Mouse (Mus musculus) limb, embryonic 13.5 days (tissue): Measurements from ENCODE around the gene Lmcd1. TPM values are rescaled to one million over a fixed set of nuclear protein-coding genes. Genes with fewer than 3 reads are reported as not detected.
"Not testable (repeated sequence)": the region's sequence is repeated elsewhere in the genome, so short reads cannot be mapped to it uniquely, and the experiment has no call there.

Experiments used
- ATAC-seq: fragments of 200-750 bp; cut with Nextera tagmentation; 2 replicates; pipeline ENCODE4 v1.8.0; 2017; ENCODE audit warnings: low read depth, moderate number of reproducible peaks, moderate TSS enrichment; ENCODE audit not compliant: low FRiP score
- H3K27ac ChIP-seq: fragments of 300-500 bp; sonication (generic); 2 replicates; pipeline ENCODE4 v1.5.1; 2015; ENCODE audit warnings: inconsistent platforms, mild to moderate bottlenecking, moderate library complexity
- H3K27me3 ChIP-seq: fragments of 300-500 bp; sonication (generic); 2 replicates; pipeline ENCODE4 v1.6.1; 2015; ENCODE audit warnings: mild to moderate bottlenecking, inconsistent platforms
- H3K36me3 ChIP-seq: fragments of 300-500 bp; sonication (generic); 2 replicates; pipeline ENCODE4 v1.6.1; 2015; ENCODE audit warnings: inconsistent platforms, mild to moderate bottlenecking, moderate library complexity
- H3K4me1 ChIP-seq: fragments of 300-500 bp; sonication (generic); 2 replicates; pipeline ENCODE4 v1.6.1; 2015; ENCODE audit warnings: inconsistent platforms
- H3K4me2 ChIP-seq: fragments of 300-500 bp; sonication (generic); replicated peaks from 2 replicates; pipeline ENCODE4 v1.6.1; 2015; ENCODE audit warnings: inconsistent platforms, mild to moderate bottlenecking, moderate library complexity
- H3K4me3 ChIP-seq: fragments of 300-500 bp; sonication (generic); 2 replicates; pipeline ENCODE4 v1.5.1; 2015; ENCODE audit warnings: moderate library complexity, mild to moderate bottlenecking, inconsistent platforms
- H3K9ac ChIP-seq: fragments of 300-500 bp; sonication (generic); 2 replicates; pipeline ENCODE4 v1.6.1; 2015; ENCODE audit warnings: mild to moderate bottlenecking, inconsistent platforms
- H3K9me3 ChIP-seq: fragments of 300-500 bp; sonication (generic); 2 replicates; pipeline ENCODE4 v1.6.1; 2016; ENCODE audit warnings: inconsistent platforms
- WGBS: fragments of 180-500 bp; shearing (Covaris S2); methylation state at CpG from one replicate; pipeline ENCODE4 v1.1.7; 2015; 5-methylcytosine and 5-hydroxymethylcytosine counted together
- polyA plus RNA-seq: library from polyadenylated mRNA; unstranded; fragments of >200 nt; fragmentation: Nextera tagmentation; extraction: Ambion mirVana; gene quantifications from 2 replicates; pipeline ENCODE4 v1.2.1, GENCODE M21; 2015

Gene Lmcd1
- 26.4 and 28.1 TPM in 2 replicates for polyA plus RNA-seq

DNA sequence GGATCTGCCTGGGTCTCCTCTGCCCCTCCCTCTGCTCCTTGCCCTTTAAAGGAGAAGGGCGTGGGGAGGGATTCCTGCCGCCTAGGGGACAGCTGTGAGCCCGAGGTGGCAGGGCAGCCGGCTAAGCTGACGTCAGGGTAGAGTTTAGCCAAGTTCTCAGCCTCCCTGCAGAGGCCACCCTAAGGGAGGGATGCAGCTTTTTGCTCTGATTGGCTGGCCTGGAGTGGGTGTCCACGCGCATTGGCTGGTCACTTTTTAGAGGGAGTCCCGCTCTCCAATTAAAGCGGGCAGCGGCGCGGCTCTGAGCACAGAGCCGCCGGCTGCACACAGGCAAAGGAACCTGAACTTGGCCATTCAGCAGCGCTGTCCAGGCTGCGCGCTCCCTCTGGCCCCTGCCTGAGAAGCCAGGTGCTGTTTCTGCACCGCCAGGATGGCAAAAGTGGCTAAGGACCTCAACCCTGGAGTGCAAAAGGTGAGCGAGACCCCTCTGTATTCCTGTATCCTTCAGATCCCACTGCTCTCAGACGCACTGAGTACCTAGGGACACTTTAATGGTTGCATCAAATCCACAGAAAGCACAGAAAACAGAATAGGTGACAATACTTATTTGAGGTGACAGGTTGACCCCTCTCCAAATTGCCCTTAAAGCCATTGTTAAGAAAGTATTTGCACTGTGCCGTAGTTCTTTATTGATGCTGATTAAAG, at the start of gene Lmcd1:
Lmcd1 (plus strand) TSS at position 258 of the 705 bp plus-strand sequence.
- WGBS = 1% methylated on average over 21 of the region's 21 CpGs
- peak within 1 kb of the TSS; percentile 48; the same call in 1 of the 2 replicates for H3K9ac ChIP-seq

DNA sequence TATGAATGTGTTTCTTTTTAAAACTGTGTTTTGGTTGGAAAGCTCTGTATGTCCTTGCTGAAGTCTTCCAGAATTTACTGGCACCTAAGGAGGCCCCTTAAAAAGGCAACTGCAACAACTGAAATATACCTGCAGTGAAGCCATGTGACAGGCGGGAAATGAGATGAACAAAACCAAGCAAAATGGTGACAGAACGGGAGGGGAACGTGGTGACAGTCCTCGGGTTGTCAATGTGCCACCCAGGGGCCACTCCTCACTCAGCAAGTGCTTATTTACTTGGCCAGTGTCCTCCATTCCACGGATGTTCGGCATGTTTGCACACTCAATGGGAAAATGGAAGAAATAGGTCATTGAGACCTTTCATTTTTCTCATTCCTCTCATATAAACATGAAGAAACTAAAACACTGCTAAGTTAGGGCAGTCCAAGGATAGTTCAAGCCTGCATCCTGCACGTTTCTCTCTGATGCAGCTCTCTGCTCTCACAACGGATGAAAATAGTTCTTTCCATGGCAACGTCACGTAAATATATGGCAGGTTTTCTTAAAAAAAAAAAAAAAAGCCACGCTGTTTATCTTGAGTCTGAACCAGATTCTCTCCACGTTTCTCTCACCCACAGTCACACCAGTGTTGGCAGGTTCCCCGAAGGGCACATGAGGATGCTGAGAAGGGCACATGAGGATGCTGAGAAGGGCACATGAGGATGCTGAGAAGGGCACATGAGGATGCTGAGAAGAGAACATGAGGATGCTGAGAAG, 49.5 kb upstream of the Lmcd1 start:
- no peaks in the 10 kb centered on the region for H3K27me3 ChIP-seq
- H3K4me2 ChIP-seq = no peak overlapping the region
- no peaks in the 10 kb centered on the region for H3K4me1 ChIP-seq
- WGBS = 73% methylated on average over 13 of the region's 13 CpGs
- H3K36me3 ChIP-seq = no peaks in the 10 kb centered on the region
- no peaks in the 10 kb centered on the region for H3K9me3 ChIP-seq
- no peak overlapping the region for H3K27ac ChIP-seq
- H3K4me3 ChIP-seq = no peak overlapping the region
- no peak for ATAC-seq
- H3K9ac ChIP-seq = no peak overlapping the region

More for the DNA sequence above, at the start of gene Lmcd1:
- peak within 1 kb of the TSS; percentile 66 for H3K4me2 ChIP-seq
- peak within 1 kb of the TSS; percentile 65 for H3K27ac ChIP-seq
- peak within 1 kb of the TSS; percentile 36 for H3K4me3 ChIP-seq
- H3K9me3 ChIP-seq = no peaks in the 10 kb centered on the region
- peaks cover 32% of the 10 kb centered on the region for H3K4me1 ChIP-seq
- ATAC-seq = peak; percentile 93
- H3K36me3 ChIP-seq = no peaks in the 10 kb centered on the region
- peaks cover 7% of the 10 kb centered on the region; the same call in 1 of the 2 replicates for H3K27me3 ChIP-seq

DNA sequence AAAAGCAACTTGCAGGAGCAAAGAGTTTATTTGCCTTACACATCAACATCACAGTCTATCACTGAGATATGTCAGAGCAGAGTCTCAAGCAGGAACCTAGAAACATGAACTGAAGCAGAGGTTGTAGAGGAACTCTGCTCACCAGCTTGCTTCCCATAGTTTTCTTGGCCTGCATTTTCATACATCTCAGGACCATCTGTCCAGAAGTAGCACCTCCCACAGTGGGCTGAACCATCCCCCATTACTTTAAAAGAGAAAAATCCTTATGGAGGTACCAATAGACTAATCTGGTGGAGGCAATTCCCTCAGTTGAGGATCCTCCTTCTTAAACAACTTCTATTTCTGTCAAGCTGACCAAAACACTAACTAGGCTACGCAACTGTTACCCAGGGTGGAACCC, 36.8 kb upstream of the Lmcd1 start:
- no peak overlapping the region for H3K4me3 ChIP-seq
- H3K4me1 ChIP-seq = no peaks in the 10 kb centered on the region
- WGBS = 94% methylated on average over 1 of the region's 1 CpGs
- no peak for ATAC-seq
- H3K9me3 ChIP-seq = no peaks in the 10 kb centered on the region
- no peak overlapping the region for H3K4me2 ChIP-seq
- H3K36me3 ChIP-seq = no peaks in the 10 kb centered on the region
- no peak overlapping the region for H3K9ac ChIP-seq
- no peak overlapping the region for H3K27ac ChIP-seq
- no peaks in the 10 kb centered on the region for H3K27me3 ChIP-seq

DNA sequence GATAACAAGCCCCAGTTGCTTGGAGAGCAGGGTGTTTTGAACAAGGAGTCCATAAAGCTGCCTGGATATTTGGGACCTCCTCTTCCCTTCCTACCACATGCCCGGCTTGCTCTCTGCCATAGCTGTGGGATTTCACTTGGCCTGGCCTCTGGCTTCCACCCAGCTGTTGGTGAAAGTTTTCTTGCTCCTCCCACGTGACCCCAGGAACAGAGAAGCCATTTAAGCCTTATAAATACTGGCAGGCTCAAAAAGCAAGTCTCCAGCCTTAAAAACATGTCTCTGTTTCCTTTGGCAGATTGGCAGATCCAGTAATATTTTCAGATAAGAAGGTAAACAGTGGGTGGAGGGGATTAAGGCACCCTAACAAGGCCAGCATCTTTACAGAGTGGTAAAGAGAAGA, 31.3 kb upstream of the Lmcd1 start:
- H3K9me3 ChIP-seq = no peaks in the 10 kb centered on the region
- H3K4me3 ChIP-seq = no peak overlapping the region
- no peak overlapping the region for H3K27ac ChIP-seq
- H3K9ac ChIP-seq = no peak overlapping the region
- no peak overlapping the region for H3K4me2 ChIP-seq
- H3K4me1 ChIP-seq = peaks cover 9% of the 10 kb centered on the region
- 48% methylated on average over 2 of the region's 2 CpGs for WGBS
- ATAC-seq = no peak
- no peaks in the 10 kb centered on the region for H3K27me3 ChIP-seq
- no peaks in the 10 kb centered on the region for H3K36me3 ChIP-seq

DNA sequence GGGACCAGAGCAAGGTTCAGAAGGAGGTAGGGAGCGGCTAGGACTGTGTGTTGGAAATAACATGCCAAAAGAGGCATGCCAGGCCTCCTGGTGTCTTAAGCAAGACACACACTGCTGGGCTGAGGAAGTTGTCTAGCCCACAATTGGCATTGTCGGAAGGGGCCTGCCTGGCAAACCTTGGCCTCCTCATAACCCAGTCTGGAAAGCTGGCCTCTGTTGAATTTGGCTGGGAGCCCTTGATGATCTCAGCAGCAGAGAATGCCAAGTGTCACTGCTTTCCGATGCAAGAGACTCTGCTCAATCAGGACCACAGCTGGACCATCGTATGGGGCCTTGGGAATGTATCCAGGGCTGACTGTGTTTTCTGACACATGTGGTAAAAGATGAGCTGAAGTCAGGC, 27.9 kb upstream of the Lmcd1 start:
- Histone ChIP-seq H3K4me1 (peaks cover 9% of the 10 kb centered on the region), H3K4me3 (no peak overlapping the region), H3K9me3 (no peaks in the 10 kb centered on the region), H3K36me3 (no peaks in the 10 kb centered on the region), H3K27me3 (no peaks in the 10 kb centered on the region), H3K27ac (peak overlapping the region; percentile 63; the same call in 1 of the 2 replicates), H3K4me2 (no peak overlapping the region), H3K9ac (no peak overlapping the region)
- peak; percentile 75 for ATAC-seq
- WGBS = 57% methylated on average over 4 of the region's 4 CpGs

DNA sequence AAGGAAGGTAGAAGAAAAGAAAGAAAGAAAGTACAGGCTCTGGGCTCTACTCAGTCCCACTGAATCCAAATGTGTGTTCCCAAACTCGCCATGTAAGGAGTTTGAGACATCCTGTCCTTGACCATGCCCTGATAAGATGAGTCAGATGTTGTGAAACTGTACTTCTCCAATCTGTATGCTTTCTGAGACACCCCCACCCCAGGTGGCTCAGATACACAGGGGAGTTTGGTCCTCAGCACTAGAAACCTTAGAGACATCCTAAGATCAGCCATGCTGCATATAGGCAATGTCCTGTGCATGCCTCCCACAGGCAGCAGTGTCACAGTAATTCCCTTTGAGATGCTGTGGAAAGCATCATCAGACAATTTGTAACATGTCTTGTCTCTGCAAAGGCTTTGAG, 26.9 kb upstream of the Lmcd1 start:
- Histone ChIP-seq H3K4me1 (peaks cover 9% of the 10 kb centered on the region), H3K36me3 (no peaks in the 10 kb centered on the region), H3K27ac (no peak overlapping the region), H3K4me2 (no peak overlapping the region), H3K4me3 (no peak overlapping the region), H3K27me3 (no peaks in the 10 kb centered on the region), H3K9ac (no peak overlapping the region), H3K9me3 (no peaks in the 10 kb centered on the region)
- WGBS = 86% methylated on average over 1 of the region's 1 CpGs
- no peak for ATAC-seq

DNA sequence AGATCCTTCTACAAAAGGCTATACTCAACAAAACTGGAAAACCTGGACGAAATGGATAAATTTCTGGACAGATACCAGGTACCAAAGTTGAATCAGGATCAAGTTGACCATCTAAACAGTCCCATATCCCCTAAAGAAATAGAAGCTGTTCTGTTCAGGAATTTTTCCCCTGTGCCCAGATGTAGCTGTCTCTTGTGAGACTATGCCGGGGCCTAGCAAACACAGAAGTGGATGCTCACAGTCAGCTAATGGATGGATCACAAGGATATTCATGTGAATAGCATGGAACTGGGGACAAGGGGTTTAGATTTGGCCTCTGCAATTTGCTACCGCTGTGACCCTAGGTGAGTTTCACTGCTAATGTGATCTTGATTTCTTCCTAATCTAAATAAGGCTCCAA, 19.6 kb upstream of the Lmcd1 start:
- H3K9me3 ChIP-seq, ATAC-seq, H3K4me3 ChIP-seq, H3K36me3 ChIP-seq, H3K4me1 ChIP-seq, H3K4me2 ChIP-seq, H3K27me3 ChIP-seq, H3K27ac ChIP-seq, H3K9ac ChIP-seq: not testable (repeated sequence)
- 87% methylated on average over 3 of the region's 3 CpGs for WGBS

DNA sequence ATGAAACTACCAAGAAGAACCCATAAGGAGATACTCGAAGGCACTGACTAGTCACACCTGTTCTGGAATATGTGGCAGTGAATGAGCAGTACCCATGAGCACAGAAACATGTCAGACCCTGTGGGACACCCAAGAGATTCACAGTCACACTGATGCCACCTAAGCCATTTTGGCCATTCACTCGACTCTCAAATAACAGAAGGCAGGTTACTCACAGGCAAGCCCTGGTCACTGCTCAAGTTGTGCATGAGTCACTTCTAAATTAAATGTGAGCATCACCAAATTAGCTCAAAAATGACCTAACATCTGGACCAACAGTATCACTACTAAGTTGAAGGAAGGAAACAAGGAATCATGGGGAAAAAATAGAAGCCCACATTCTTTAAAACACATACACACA, 18.6 kb upstream of the Lmcd1 start:
- Histone ChIP-seq H3K9me3 (no peaks in the 10 kb centered on the region), H3K4me2 (no peak overlapping the region), H3K9ac (no peak overlapping the region), H3K4me3 (no peak overlapping the region), H3K4me1 (no peaks in the 10 kb centered on the region), H3K27ac (no peak overlapping the region), H3K27me3 (no peaks in the 10 kb centered on the region), H3K36me3 (no peaks in the 10 kb centered on the region)
- ATAC-seq = no peak
- 76% methylated on average over 2 of the region's 2 CpGs for WGBS

DNA sequence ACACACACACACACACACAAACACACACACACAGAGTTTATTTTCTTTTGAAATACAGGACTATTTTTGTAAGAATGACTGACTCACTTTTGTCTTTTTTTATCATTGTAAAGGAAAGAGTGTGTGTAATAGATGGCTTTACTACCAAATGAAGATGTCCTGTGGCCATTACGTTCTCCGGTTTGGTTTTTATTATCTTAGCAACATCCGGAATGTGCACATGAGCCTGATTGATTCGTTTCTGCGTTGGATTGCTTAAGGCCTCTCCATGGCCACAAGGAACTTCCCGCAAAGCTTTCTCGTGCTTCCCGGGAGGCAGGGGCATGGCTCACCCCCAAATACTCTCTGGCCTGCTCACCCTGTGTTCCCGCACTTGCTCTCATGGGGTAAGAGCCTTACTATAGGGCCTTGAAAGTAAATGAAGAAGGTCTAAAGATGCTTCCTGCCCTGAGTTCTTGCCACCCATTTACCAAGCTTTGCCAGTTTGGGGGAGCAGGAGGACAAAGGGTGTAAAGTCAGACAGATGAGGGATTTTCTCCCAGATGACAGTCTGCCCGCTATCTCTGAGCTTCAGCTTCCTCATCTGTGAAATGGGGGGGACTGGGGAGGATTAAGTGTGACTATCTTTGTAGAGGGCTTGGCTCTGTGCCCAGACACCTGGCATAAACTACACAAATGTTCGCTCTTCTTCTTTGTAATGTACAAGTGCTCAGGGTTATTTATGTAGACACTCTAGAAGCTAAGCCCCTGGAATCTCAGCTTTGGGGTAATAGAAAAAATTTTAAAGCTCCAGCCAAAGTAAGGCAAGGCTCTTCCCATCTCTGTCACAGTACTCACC, 18.0 kb upstream of the Lmcd1 start:
- ATAC-seq = peak; percentile 44; the same call in 1 of the 2 replicates
- WGBS = 78% methylated on average over 11 of the region's 11 CpGs

DNA sequence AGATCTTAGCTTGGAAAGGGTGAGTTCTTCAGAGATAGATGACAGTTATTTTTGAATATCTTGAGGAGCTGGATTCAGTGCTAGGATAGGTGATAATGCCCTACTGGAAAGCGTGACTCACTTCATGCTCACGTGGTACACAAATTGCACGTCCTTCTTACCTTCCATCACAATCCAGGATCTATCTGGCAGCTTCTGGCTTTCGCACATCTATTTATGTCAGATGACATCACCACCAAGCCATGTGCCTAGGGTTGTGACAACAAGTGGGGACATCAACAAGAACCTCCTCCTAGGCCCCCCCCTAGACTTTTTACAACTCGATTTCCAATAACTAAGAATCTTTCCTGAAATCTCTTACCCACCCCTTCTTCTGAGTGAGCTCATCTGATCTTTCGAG, 17.0 kb upstream of the Lmcd1 start:
- Histone ChIP-seq H3K4me3 (no peak overlapping the region), H3K9me3 (no peaks in the 10 kb centered on the region), H3K27me3 (no peaks in the 10 kb centered on the region), H3K9ac (no peak overlapping the region), H3K4me1 (no peaks in the 10 kb centered on the region), H3K36me3 (no peaks in the 10 kb centered on the region), H3K27ac (no peak overlapping the region), H3K4me2 (no peak overlapping the region)
- 81% methylated on average over 6 of the region's 6 CpGs for WGBS
- ATAC-seq = no peak

More for the DNA sequence above, 18.0 kb upstream of the Lmcd1 start:
- Histone ChIP-seq H3K9ac (no peak overlapping the region), H3K27ac (no peak overlapping the region), H3K4me1 (no peaks in the 10 kb centered on the region), H3K36me3 (no peaks in the 10 kb centered on the region), H3K27me3 (no peaks in the 10 kb centered on the region), H3K9me3 (no peaks in the 10 kb centered on the region), H3K4me3 (no peak overlapping the region), H3K4me2 (no peak overlapping the region)

DNA sequence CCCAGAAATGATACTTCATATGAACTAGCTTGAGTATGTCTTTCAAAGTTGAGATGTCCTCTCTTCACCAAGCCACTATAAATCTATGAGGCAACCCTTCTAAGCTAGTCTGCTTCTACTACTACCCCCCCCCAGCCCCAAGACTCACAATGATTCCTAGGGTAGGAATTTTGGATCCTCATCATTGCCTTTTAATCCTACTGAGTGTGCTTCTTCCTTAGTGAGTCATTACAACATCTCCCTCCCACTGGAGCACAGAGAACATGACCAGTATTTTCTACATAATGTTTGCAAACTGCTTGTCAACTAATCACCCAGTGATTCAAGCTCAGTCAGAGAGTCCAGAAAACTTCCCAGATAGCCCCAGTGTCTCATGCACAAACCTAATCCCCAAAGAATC, 12.5 kb upstream of the Lmcd1 start:
- Histone ChIP-seq H3K9ac (no peak overlapping the region), H3K36me3 (no peaks in the 10 kb centered on the region), H3K4me1 (no peaks in the 10 kb centered on the region), H3K4me2 (no peak overlapping the region), H3K27me3 (peaks cover 9% of the 10 kb centered on the region; the same call in 1 of the 2 replicates), H3K9me3 (no peaks in the 10 kb centered on the region), H3K27ac (no peak overlapping the region), H3K4me3 (no peak overlapping the region)
- no peak for ATAC-seq

DNA sequence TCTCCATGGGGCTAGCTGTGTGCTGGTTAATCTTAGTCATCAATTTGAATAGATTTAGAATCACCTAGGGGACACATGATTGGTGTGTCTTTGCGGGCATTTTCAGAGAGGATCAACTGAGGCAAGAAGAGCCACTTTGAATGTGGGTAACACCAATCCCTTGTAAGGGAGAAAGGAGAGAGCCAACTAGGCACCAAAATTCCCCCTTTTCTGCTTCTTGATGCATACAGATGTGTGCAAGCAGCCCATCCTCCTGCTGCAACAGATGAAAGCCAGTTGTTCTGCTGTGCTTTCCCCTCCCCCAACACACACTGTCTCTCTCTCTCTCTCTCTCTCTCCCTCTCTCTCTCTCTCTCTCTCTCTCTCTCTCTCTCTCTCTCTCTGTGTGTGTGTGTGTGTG, 9.2 kb upstream of the Lmcd1 start:
- Histone ChIP-seq H3K27ac (no peak overlapping the region), H3K27me3 (peaks cover 16% of the 10 kb centered on the region; the same call in 1 of the 2 replicates), H3K4me3 (no peak overlapping the region), H3K36me3 (no peaks in the 10 kb centered on the region), H3K4me1 (peaks cover 11% of the 10 kb centered on the region), H3K4me2 (no peak overlapping the region), H3K9ac (no peak overlapping the region), H3K9me3 (no peaks in the 10 kb centered on the region)
- WGBS = 86% methylated on average over 1 of the region's 1 CpGs
- ATAC-seq = no peak
